Mouse (Mus musculus) layer of hippocampus, adult 11-12 months (tissue): ENCODE measurements at regions not wholly inside any gene's neighbourhood (a gene's known extent, or its start where the extent isn't known, plus 50 kb on each side); places are given as distances from the start of the nearest gene placed in this dataset.
"Not testable (repeated sequence)": the region's sequence is repeated elsewhere in the genome, so short reads cannot be mapped to it uniquely, and the experiment has no call there.

ENCODE experiments used
- DNase-seq: peaks from one replicate; pipeline ENCODE4 v3.0.0; 2022; ENCODE audit warnings: low spot score

DNA sequence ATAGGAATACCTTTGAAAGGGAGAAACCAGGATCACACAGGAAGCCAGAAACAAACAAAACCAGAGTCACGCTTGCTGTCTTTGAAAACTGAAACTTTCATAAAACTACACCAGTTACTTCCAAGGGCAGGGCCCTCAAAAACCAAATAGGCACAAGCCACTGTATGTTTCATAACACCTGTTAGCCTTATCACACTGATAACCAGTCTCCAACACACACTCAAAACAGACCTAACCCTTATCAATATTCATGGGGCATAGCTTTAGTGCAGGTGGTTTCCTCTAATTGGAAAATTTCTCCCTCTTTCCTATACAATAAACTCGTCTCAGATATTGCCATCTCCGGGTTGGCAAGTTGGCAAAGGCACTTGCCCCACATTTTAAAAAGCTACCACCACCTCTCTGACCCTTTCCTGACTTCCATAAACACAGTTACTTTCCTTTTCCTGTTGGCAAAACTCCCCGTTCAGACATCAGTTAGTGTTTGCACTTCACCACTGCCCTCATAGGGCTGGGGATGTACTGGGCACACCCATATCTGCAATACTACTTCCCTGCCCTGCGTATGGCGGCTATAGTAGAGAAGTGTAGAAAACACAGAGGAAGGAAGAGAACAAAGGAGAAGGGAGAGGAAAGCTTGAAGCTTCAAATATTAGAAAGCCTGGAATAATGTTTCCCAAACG, 169.1 kb upstream of the Col8a1 start:
- no peak for DNase-seq

DNA sequence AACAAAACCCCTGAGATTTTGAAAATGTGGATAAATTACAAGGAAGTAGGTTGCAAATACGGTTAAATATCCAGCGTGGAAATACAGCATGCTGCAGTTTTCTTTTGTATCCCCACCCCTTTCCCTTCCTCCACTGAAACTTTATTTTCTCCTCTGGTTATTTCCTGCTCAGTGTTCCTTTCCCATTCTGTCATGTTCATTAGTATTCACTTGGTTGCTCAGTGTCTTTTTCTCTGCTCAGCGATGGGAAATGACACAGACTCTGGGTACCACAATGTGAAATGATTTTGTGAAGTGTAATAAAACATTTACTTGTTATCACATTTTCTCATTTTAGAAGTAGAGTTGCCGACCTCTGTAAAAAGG, 169.6 kb upstream of the Col8a1 start:
- no peak for DNase-seq

DNA sequence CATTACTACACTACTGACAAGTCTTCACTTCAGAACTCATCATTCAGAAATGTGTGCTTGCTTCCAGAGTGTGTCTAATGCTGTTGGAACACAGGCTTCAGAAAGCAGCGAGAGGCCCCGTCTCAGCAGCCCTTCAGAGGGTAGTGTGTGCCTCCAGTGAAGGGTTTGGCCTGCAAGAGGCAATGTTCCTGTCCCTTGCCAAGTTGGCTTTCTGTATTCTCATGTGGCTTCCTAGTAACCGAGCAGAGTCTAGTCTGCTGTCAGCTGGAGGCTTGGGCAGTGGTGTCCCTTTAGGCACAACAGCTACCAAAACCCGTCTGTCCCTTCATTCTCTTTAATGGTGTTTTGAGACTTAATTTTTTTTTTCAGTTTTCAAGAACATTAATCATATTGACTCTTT, 173.3 kb upstream of the Col8a1 start:
- DNase-seq, result no peak

DNA sequence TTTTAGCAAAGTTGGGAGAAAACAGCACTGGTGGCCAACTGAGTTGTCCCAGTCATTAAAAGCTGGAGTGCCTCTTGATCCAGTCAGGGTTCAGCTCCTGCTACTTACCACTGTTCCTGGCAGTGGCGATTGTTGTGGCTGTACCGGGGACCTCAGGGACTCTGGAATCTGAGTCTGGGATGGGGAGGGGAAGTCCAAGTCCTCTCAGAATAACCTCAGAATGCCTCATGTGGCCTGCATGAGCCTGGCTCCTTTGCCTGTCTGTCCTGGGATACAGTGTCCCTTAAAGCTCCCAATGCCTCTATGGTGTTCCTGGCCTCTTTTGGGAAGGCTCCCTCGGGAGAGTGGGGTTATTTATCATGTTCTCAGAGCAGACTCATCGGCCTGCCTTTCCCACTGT, 173.8 kb upstream of the Col8a1 start:
- no peak for DNase-seq

DNA sequence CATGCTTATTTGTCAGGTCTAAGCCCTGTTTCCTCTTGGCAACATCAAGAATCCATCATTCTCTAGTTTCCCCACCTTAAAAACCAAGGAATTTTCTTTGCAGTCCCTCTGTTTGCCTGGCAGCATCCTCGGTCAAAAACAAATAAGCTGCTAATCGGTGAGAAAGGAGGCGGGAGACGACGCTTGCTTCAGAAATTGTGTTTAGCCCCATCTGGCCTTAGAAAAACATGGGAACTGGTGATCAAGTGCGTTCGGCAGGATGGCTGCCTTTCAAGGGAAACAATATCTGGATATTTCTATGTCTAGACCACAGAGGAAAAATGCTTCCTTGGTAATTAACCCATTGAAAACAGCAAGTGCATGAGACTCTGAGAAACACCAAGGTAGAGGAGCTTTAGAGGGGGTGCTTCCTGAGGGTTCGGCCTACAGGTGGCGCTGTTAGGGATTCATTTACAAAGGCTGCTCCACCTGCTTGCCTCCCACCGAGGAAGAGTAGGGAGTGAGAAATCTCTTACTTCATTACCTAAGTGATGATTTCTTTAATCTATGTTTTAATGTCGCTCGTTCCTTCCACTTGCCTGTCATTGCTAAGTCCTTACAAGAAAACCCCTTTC, 174.7 kb upstream of the Col8a1 start:
- DNase-seq, result no peak

DNA sequence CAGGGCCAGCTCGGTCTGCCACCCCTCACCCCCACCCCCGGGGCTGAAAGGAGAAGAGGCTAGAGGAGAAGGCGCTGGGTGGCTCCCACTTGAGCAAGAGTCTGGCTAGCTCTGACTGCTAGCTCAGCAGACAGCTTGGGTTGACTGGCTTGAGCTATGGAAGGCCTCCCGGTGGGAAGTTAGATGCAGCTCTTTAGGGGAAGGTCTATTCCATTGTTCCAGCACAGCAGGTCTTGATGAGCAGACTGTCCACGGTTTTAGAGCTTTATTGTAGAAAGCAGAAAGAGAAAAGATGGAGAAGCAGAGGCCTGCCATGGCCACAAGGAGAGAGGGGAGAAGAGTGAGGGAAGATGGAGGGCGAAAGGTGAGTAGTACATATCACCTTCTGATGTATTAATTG, 190.9 kb upstream of the Col8a1 start:
- no peak for DNase-seq

DNA sequence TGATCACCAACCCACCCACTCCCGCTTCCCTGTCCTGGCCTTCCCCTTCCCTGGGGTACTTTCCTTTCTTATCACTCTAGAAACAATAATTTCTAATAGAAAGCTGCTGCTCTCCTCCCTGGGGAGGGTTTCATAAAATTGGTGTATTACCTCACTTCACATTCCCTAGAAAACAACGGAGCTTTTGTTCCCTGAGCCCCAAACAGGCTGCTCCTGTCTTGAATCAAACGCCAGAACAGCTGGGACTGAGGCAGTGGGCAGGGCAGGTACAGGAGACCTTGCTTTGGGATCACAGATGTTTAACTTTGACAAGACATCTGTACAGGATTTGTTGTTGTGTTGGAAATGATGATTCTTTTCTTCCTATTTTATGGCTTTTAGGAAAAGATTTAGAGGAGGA, 192.8 kb upstream of the Col8a1 start:
- DNase-seq, result no peak

DNA sequence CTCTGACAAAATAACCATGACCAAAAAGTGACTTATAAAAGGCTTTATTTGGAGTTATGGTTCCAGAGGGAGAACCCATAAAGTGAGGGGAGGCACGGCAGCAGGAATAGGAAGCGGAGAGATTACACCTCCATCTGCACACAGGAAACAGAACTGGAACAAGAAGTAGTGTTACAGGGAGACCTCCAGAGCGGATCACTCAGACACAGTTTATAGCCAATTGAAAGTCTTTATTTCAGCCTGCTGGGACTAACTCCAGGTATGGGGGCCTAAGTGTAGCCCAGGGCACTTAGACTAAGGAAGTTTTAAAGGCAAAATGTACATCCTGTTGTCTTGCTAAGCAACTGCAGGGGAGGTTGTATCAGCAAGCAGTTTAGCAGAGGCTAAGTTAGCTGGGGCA, 195.1 kb upstream of the Col8a1 start:
- no peak for DNase-seq

DNA sequence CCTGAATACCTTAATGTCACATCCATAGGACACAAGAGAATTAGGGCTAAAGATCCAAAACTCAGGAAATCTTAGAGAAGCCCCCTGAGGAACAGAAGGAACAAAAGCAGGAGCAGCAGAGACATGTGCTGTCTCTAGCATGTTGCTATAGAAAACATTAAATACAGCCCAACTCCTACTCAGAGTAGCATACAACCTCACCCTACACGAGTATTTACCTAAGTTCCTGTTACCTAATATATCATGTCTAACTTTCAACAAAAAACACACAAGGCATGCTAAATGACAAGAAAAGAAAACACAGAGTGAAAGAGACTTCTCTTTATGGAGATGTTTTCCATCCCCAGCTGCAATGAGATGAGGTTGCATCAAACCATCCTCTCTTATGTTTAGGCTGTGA, 216.4 kb upstream of the Col8a1 start:
- DNase-seq, result no peak

DNA sequence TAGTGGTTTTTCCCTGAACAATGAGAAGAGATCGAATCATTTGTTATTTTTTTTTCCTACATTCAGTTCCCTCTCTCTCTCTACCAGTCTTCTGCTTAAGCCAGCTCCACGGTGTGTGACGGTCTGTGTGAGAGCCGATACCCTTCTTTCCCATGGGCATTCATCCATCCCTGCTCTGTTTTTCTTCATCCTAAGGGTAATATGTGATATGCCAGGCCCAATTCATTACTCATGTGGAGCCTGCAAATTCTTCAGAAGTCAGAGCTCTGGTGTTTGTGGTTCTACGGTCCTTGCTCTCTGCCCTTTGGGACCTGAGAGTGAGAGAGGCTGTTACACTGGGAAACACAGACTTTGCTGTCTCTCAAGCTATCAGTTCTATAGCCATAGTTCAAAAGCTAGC, 229.6 kb upstream of the Col8a1 start:
- no peak for DNase-seq

DNA sequence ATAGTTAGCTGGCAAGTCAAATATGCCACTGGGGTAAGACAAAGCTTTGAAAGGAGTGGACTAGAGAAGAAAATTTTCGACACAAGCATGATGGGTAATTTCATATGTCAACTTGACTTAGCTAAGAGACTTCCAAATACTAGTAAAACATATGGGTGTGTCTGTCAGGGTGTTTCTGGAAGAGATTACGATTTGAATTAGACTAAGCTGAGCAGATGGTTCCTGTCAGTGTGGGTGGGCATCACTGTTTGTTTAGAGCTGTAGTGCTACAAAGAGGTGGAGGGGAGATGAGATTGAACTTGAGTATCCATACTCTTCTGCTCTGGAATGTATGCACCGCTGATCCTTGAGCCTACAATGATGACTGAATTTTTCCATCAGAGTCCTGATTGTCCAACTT, 251.2 kb upstream of the Col8a1 start:
- DNase-seq, result no peak

DNA sequence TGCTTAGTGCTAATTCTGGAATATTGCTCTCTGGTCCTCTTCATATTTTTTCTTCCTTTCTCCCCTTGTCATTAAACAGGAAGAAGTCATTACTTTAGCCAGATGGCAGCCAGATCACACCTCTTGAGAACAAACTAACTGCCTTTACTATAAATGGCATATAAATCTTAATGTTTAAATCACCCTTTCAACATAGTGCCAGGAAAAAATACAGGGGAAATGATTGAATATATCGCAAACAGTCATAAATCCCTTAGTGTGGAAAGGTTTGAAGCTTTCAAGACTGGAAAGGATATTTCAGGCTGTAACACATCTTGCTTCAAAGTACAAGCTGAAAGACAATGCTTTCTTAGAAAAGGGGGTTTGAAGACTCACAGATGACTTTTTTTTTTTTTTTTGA, 259.0 kb upstream of the Col8a1 start:
- DNase-seq, result no peak

DNA sequence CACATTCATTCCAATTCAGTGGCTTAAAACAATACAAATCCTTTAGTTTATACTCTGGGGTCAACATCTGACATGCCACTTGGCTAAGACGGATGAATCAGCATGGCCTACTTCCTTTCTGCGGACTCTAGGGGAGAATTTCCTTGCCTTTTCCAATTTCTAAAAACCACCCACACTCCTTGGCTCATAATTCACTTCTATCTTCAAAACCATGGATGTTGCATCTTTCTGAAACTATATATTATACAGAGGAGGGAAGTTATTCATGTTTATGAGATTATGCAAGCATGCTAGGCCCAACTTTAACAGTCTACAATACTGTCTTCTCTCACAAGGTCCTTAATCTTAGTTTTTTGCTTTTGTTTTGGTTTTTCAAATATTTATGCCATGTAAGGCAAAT, 273.0 kb upstream of the Col8a1 start:
- no peak for DNase-seq

DNA sequence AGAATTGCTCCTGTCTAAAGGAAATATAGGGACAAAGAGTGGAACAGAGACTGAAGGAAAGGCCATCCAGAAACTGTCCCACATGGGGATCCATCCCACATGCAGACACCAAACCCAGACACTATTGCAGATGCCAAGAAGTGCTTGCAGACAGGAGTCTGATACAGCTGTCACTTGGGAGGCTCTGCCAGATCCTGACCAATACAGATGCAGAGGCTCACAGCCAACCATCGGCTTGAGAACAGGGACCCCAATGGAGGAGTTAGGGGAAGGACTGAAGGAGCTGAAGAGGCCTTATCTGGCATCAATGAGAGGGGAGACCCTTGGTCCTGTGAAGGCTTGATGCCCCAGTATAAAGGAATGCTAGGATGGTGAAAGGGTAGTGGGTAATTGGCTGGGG, 274.0 kb upstream of the Col8a1 start:
- not testable (repeated sequence) for DNase-seq

DNA sequence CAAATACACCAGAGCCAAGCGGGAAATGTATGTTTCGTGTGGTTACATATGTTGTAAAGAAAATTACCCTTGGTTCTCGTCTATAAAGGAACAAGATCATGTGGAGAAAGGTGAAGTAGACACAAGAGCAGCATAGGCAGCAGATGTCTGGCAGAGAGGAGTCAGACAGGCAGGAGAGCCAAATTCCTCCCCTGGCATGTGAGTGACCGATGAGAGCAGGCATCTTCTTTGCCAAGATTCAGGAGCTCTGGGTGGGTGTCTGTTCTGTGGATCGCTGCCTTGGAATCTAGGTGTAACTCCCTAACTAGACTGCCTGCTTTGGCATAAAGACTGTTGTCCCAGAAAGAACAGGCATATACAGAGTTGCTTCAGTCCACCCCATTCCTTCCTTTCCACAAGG, 275.1 kb upstream of the Col8a1 start:
- DNase-seq, result no peak

DNA sequence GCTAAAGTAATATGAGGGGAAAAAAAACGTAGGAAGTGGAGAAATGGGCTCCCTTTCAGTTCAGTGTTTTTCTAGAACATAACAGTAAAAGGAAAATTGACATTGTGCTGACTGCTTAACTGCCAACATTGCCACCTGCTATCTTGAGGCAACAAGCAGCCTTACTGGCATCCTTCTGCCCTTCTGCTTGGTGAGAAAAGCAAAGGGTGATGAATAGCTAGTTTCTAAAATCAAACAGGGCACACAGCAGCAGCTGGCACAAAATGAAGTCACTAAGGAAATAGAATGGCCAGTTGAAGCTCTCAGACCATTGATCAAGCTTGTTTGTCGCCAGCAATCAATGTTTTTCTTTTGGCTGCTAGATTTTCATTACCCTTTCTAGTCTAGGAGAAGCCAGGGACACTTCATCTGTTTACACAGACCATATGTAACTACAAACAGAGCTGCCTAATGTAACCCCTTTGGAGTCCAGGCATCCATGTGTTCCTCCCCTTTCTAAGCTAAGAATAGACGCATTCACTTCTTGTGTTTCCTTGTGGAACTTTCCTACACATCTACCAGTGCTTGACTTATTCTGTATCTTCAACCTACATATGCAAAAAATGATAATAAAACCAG, 314.2 kb upstream of the Col8a1 start:
- DNase-seq, result no peak

DNA sequence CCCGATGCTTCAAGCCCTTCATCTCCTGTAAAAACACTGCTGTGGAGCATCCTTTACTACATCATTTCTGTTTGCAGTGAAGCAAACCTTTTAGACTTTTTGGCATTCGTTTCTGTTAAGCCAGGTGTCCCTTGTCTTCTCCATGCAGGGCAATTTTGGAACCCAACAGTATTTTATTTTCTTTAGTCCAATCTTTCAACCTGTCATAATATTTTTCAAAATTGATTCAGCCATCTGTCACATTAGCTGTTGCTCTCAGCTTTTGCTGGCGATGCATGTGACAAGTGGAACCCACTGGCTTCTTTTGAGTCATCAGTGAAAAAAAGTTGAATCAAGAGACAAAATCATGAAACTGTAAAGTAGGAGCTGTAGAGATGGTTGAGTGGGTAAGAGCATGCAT, 317.9 kb upstream of the Col8a1 start:
- no peak for DNase-seq

DNA sequence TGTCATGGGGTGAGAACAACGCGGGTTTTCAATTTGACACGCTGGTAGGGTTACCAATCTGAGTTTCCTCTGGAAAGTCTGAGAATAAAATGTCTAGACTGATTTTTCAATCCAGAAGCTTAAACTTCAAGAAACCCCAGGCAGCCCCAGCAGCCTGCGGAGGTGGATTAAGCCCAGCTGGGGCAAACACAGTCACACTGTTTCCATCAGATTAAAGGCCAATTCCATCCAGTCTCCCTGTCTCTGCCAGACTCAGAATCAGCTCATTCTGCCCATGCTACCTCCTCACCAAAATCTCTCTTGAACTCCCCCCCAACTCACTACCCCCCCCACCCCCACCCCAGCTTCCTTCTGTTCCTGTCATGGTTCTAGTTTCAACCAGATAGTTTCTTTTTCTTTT, 307.9 kb upstream of the Dcbld2 start:
- DNase-seq, result no peak

DNA sequence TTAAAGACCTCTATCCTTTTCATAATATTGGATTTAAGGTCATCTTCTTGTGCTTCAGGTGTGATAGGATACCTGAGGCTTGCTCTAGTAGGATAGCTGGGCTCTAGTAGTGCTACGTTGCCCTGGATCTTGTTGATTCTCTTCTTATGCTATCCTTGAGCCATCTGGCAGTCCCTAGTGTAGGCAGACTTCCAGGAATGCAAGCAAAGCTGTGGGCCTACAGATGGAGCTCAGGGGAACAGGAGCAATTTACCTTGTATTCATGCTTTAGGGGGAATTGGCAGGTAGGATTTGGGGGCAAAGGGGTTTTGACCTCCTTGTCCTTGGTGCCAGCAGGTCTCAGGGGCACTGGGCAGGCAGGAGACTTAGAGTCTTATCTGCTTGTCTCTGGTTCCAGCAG, 297.8 kb upstream of the Dcbld2 start:
- DNase-seq, result peak; percentile 3

DNA sequence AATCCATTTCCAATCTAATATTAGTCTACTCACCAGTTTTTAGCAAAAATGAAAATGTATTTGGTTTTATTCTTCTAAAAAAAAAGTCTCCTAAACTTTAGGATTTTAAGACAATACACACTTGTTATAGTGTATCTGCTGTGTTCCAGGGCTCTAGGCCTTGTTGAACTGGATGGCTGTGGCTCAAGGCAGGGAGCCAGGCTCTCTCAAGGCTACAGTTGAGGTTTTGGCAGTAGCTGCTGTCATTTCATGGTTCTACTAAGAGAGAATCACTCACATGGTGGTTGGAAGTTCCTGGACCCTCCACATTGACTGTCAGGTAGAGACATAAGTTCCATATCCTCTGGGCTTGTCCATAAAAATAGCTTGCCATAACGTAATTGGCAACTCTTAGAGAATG, 282.2 kb upstream of the Dcbld2 start:
- DNase-seq, result no peak

DNA sequence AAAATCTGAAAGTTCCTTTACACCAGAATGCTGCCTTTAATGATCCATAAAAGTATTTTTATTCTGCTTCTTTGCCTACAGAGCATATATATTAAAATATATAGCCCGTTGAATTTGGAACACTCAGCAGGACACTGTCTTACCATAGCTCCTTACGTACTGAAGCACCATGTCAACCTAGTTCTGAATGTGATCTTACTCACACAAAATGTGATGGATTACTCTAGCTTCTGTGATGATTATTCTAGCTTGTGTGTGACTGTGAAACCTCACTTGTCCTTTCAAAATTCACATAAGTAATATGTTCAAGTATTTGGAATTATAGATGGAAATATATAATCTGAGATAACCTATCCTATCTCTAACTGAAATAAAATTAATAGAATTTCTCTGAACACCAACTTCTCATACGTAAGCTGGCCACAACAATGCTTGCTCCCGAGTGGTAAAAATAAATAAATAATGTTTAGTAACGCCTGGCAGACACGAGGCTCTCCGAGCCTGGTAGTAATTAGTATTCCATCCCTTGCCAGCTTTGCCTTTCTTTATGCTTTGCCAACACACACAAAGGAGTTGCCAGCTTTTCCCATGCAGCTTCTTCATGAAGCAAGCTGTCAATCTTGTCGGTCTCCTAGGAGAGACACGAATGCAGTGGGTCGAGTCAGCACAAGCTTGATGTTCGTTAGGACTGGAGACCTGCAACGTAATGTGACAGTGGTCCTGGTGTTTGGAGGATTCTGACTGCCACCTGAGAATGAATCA, 271.9 kb upstream of the Dcbld2 start:
- peak; percentile 3 for DNase-seq

DNA sequence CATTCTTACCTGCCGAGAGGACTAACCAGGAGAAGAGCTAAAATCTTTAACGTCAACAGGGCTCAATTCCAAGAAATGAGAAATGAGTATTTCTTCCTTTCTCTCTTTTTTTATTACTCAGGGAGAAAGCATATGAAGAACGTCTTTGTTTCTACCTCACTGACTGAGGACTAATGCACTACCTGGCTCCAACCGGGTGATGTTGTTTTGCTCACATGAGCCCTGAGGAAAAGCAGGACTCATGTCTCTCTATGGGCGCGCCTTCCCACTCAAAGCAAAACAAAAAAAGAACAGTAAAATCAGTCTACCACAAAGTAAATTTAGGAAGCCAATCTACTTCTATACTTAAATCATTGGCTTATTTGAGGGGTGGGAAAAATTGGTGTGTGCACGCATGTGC, 271.3 kb upstream of the Dcbld2 start:
- DNase-seq, result no peak

DNA sequence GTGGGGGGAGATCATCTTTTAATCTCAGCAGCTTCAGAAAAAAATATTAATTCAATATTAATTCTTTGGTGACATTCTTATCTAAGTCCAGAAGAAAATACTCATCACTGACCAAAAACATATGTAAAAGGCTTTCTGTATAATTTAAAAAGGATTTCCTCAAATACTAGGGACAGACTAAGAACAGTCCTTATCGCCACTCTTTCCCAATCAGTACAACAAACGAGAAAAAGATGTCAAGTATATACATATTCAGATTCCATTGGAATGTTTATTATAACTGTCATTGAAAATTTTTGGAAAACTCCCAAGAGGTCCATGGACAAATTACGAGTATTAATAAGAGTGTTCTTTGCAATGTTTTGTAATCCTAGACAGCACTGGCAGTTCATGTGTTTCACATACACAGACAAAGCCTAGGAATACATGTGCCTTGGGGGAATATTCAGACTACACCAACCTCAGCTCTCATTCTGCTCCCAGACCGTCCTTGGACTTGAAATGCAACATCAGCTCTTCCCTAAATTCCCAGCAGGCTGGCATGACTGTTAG, 270.4 kb upstream of the Dcbld2 start:
- no peak for DNase-seq
